Mouse (Mus musculus) megakaryocyte, embryonic 14.5 days (primary cell): ENCODE measurements at regions not wholly inside any gene's neighbourhood (a gene's known extent, or its start where the extent isn't known, plus 50 kb on each side); places are given as distances from the start of the nearest gene placed in this dataset.

Experiments used
- FLI1 ChIP-seq: IDR thresholded peaks from 2 replicates; pipeline ENCODE4 v1.6.1; 2012; ENCODE audit warnings: low read length, inconsistent platforms, mixed read lengths
- GATA1 ChIP-seq: IDR thresholded peaks from 3 replicates; pipeline ENCODE4 v1.6.1; 2012; ENCODE audit warnings: mixed read lengths, low read length, inconsistent platforms, borderline replicate concordance

DNA sequence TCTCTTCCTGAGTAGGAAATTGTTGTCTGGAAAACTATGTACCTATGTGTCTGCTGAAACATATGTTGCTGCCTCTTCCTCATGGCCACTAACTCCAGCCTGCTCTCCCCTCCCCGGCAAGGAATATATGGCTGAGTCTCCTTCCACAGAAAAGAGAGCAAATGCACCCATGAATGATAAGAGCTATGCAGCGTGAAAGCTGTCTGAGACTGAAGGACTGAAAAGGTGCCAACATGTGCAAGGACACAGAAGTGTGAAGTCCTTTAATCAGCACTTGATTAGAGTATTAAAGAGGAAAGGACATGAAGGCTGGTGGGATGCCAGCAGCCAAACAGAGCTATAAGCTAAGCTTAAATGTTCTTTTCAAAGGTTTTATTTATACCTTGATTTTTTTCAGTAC, 279.1 kb downstream of the Nuf2 start:
- TF ChIP-seq GATA1 = no peak
- no peak for TF ChIP-seq FLI1
